Mouse (Mus musculus): Measurements from ENCODE around the gene Gnai3.

DNA sequence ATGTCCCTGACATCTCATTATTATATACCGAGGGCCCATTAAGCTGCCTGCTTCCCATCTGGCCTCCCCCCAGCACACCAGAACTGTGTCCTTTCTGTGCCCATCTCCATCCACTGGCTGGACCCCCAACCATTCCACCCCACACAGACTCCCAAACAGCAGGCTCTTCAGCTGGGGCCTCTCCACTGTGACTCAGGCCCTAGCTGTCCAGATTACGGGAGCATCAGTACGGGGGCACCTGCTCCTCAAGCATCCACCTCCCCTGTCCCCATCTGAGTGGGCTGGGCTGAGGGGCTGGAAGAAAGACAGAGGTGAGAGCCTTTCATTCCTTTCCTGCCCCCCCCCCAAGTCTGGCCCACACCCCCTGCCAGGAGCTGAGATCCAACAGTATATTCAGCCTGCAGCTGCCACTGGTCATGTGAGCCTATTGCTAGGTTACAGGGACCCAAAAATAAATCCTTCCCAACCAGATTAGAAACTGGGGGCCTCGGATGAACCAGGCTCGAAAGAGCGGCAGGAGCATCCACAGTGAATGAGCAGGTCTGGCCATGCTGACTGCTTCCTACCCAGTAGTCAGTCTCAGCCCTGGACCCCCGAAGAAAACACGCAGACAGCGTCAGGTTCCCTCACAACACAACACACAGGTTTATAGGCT is 12.6 kb upstream of the Gnai3 start:
- TF ChIP-seq EP300 (IDR thresholded peaks at IDR 0.05; ENCODE audit: low read depth) (no peak), CTCF (IDR thresholded peaks at IDR 0.05; ENCODE audit: low read depth) (no peak)
